Mouse (Mus musculus): ENCODE measurements around the gene D230025D16Rik.

DNA sequence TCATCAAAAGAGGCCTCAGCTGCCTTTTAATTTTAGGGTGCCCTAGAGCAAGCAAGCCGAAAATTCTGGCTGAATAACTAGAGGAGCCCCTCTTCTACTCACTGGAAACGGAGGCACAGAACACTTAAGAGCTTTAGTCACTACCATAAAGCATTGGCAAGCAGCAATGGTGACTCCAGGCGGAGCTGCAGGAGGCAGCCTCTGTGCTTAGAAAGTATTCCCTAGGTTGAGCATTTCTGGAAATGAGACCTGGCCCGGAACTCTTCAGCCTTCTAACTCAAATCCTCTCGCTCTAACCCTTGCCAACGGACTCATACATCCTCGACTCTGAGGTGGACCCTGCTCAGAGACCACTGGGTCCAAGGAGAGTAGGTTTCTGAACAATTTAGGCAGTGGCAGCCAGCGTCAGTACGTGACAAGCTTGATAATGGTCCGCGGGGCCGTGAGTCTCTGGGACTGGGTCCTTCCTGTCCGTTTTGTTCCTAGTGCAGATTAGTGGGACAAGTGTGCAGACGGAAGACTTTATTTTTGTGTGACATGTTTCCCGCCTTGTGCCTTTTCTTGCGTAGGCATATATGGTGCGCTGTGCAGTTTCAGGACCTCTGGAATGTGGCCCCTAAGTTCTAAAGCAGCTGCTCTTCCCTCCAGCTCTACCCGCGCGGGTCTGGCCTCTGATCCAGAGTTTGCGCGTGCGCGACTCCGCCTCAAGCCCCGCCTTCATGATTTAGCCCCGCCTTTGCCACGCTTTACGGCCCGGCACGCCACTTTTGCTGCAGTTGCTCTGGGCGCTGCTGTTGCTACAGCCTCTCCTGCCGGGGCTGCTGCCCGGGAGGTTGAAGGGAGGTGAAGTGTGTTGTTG lies at the start of gene D230025D16Rik:
- TF ChIP-seq CTCF (IDR thresholded peaks at IDR 0.05; ENCODE audit: control insufficient read depth, insufficient read depth, low read length), result no peak
- TF ChIP-seq POLR2A (IDR thresholded peaks at IDR 0.05; ENCODE audit: borderline replicate concordance, control insufficient read depth, low read depth, low read length), result peak; percentile 90

Measured in bone marrow, adult 2 months (tissue).